Mouse (Mus musculus): ENCODE data around the gene Gpr3.

GRCm38 (mm10) chr4:133185893-133186292 lies 26.4 kb downstream of the Gpr3 start:
- TF ChIP-seq EP300 (IDR thresholded peaks at IDR 0.05; ENCODE audit: low read depth) (no peak), CTCF (IDR thresholded peaks at IDR 0.05; ENCODE audit: low read depth) (no peak)
